Mouse (Mus musculus) Muller cell, postnatal 12 days (primary cell): Measurements from ENCODE around the gene Socs7.
A peak's percentile ranks its signal among the peaks of the same experiment; 100 is the strongest.

Source experiments
- DNase-seq: peaks from one replicate; pipeline ENCODE4 v3.0.0-alpha.2; 2015; ENCODE audit errors: inconsistent ontology term

The Socs7 gene

GRCm38 (mm10) chr11:97343175-97343574 lies 19.2 kb upstream of the Socs7 start:
- DNase-seq: no peak

- DNase-seq: no peak
Observed at GRCm38 (mm10) chr11:97343619-97344018, 18.7 kb upstream of the Socs7 start.

- no peak for DNase-seq
Observed at GRCm38 (mm10) chr11:97345446-97345845, 16.9 kb upstream of the Socs7 start.

GRCm38 (mm10) chr11:97346383-97346782 lies 16.0 kb upstream of the Socs7 start:
- no peak for DNase-seq

- no peak for DNase-seq
Observed at GRCm38 (mm10) chr11:97347291-97347690, 15.1 kb upstream of the Socs7 start.

GRCm38 (mm10) chr11:97350035-97350434 lies 12.3 kb upstream of the Socs7 start:
- DNase-seq: peak; percentile 89

DNA sequence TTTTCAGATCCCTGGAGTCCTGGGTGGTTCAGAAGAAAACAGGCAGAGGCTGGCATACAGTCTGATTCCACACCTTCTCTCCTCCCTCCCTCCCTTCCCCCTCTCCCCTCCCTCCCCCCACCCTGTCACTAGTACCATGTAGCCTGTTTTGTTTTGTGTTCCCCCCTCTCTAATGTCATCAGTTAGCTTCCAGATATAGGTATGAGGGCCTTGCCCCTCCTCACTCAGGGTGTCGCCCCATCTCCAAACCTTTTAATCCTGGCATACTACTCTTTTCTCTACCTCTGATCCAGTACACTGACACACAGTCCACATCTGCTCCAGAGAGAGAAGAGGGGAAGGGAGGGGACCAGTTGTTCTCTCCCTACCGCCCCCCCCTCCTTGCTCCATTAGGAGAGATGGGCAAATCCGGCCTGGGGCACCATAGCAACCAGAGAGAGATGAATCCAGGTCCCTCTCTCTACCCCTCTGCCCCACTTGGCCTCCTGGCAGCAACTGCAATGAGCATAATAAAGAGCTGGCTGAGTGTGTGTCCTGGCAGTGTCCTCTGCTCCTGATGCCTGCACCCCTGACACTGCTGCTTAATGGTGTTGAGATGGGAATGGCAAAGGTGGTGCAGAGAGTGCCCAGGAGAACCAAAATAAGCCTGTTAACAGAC lies 10.2 kb upstream of the Socs7 start, which contains the start of gene Gpr179:
Gene Gpr179 (minus strand): TSS at position 51 of the 658 bp plus-strand sequence.
- DNase-seq: no peak

GRCm38 (mm10) chr11:97352935-97353597 lies 9.3 kb upstream of the Socs7 start:
- DNase-seq: no peak

DNA sequence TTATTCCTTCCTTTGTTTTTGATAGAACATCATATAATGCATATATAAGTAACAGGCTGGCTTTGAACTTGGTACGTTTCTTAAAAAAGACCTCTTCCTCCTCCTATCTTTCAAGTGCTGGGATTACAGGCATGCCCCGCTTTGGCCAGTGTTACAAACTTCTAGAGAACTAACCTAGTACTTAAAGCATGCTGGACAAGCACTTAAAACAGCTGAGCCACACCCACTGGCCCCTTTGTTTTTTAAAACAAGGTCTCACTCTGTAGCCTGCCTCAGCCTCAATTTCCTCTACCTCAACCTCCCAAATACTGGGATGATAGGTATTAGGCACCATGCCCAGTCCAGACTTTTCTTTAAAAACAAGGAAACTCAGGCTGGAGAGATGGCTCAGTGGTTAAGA lies 7.7 kb upstream of the Socs7 start:
- no peak for DNase-seq

DNA sequence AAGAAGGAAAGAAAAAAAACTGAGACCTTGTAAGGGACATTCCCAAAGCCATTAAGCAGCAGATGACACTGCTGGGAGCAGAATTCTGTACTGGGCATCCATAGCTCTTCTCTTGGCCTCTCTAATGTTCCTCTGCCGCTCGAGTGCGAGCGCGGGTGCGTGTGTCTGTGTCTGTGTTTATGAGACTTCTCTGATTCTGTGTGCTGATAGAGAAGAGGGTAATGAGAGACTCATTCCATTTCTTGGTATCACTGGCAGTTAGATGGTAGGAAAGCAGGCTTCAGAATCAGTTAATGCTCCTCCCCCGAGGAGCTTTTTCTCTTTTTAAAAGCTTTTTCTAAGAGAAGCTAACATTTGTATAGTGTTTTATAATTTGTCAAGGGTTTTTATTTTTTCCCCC lies 7.1 kb upstream of the Socs7 start:
- DNase-seq: no peak

DNA sequence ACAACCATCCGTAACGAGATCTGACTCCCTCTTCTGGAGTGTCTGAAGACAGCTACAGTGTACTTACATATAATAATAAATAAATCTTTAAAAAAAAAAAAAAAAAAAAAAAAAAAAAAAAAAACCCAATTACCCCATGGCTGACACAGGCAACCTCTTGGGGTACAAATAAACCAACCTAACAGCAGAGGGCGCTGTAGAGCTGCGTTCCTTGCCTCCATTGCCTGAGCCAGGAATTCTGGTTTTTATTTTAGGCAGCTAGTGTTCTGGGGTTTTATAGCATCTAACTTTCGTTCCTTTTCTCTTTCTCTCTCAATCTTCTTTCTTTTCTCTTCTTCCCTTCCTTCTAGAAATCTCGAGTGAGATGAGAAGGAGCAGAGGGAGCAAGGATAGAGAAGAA lies 4.7 kb upstream of the Socs7 start:
- DNase-seq: peak; percentile 66

DNA sequence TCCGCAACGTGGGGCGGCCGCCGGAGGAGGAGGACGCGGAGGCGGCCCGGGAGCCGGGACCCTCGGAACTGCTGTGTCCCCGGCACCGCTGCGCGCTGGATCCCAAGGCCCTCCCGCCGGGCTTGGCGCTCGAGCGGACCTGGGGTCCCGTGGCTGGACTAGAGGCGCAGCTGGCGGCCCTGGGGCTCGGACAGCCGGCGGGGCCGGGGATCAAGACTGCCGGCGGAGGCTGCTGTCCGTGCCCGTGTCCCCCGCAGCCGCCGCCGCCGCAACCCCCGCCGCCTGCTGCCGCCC lies 245 bp downstream of the Socs7 start:
- no peak for DNase-seq

- peak; percentile 41 for DNase-seq
Observed at GRCm38 (mm10) chr11:97362943-97363643, 742 bp downstream of the Socs7 start.

DNA sequence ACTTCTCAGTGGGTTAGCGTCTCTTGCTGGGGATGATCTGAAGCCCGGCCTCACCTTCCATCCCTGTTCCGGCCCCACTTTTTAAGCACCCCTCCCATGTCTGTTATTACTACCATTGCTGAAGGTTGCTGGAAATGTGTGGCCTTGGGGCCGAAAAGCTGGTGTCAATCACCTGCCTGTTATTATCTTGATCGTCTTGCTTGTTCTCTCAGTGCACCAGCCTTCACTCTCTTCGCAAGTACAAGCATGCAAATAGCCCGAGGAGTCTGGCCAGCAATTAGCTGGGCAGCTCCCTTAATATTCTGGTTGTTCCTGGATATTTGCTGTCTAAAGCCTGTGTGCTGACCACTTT lies 1.3 kb downstream of the Socs7 start:
- DNase-seq: peak; percentile 22

- DNase-seq: no peak
Observed at GRCm38 (mm10) chr11:97365556-97365955, 3.2 kb downstream of the Socs7 start.

GRCm38 (mm10) chr11:97368501-97368900 lies 6.2 kb downstream of the Socs7 start:
- DNase-seq: peak; percentile 10

- DNase-seq: peak; percentile 56
Observed at GRCm38 (mm10) chr11:97370329-97371091, 8.2 kb downstream of the Socs7 start.

DNA sequence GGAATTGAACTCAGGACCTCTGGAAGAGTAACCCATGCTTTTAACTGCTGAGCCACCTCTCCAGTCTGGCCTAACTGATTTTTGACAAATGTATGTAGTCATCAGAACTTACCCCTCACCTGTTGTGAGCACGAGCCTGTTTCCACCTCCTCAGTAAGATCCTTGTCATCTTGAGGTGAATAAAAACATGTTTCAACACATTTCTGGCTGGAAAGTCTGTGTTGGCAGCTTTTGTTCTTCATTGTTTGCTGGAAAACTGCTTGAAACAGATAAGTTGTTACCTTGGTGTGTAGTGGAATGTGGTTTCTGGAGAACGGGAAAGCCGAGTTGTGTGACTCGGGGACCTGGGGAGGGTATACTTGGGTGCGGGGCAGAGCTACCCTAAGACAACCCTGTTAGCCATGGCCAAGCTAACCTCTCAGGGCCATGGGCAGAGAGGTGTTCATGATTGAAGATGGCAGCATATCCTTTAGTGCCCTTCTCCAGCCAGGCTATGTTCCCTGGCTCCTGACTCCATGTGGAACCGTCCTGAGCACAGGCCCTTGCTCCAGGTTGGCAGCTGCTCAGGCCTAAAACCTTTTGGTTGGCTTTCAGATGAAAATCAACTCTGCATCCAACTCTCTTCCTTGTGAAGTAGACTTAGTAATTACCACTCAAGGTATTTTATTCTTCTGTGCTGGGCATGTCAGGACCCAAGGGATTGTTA lies 10.0 kb downstream of the Socs7 start:
- DNase-seq: no peak

- no peak for DNase-seq
Observed at GRCm38 (mm10) chr11:97373402-97373801, 11.1 kb downstream of the Socs7 start.

DNA sequence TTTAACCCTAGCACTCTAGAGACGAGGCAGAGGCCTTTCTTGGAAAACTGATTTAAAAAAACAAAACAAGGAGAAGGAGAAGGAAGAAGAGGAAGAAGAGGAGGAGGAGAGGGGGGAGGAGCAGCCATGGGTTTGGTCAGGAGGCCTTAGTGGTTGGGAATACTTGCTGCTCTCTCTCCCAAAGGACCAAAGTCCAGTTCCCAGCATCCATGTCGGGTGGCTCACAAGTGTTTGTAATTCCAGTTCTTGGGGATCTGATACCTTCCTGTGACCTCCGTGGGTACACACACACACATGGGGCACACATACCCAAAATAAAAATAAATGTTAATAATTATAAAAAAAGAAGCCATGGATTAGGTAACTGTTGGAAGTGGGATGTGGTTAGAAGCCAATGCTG lies 17.7 kb downstream of the Socs7 start:
- DNase-seq: no peak

GRCm38 (mm10) chr11:97383017-97383416 lies 20.7 kb downstream of the Socs7 start:
- DNase-seq: no peak

DNA sequence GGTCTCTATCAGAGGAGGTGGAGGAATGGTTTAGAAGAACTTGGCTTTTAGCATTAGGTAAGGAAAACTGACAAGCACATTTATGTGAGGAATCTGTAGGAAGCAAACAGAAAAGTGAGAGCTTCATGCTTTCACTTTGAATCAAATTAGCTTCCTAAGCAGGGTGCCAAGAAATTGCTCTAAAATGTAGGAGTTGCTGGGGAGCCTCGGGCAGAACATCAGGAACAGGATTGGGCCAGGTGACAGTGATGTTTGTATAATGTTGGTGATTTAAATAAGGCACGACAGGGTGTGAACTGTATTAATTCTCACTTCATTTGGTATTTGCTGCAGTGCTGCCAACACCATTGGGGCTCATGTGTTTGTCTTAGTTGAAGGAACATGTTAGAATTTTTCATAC lies 21.4 kb downstream of the Socs7 start:
- no peak for DNase-seq
